Mouse (Mus musculus): Measurements from ENCODE around the gene Slc26a1.
"Not testable (repeated sequence)": the region's sequence is repeated elsewhere in the genome, so short reads cannot be mapped to it uniquely, and the experiment has no call there.

The Slc26a1 gene

GRCm38 (mm10) chr5:108655891-108656650 lies 19.3 kb downstream of the Slc26a1 start:
- DNase-seq: no peak

- no peak for DNase-seq
Measured at GRCm38 (mm10) chr5:108655381-108655780, 20.0 kb downstream of the Slc26a1 start.

- peak; percentile 72 to 73 for DNase-seq
Measured at GRCm38 (mm10) chr5:108654444-108654990, 20.9 kb downstream of the Slc26a1 start.

- DNase-seq: no peak
Measured at GRCm38 (mm10) chr5:108653341-108653740, 22.0 kb downstream of the Slc26a1 start.

- peak; percentile 82 to 86 for DNase-seq
Measured at GRCm38 (mm10) chr5:108651823-108652222, 23.5 kb downstream of the Slc26a1 start.

- DNase-seq: no peak
Measured at GRCm38 (mm10) chr5:108651136-108651720, 24.1 kb downstream of the Slc26a1 start.

- DNase-seq: no peak
Measured at GRCm38 (mm10) chr5:108650341-108650740, 25.0 kb downstream of the Slc26a1 start.

GRCm38 (mm10) chr5:108648937-108649576 lies 26.3 kb downstream of the Slc26a1 start:
- no peak for DNase-seq

- DNase-seq: no peak
Measured at GRCm38 (mm10) chr5:108647820-108648465, 27.4 kb downstream of the Slc26a1 start.

GRCm38 (mm10) chr5:108647311-108647710 lies 28.1 kb downstream of the Slc26a1 start:
- DNase-seq: no peak

- DNase-seq: peak; percentile 33 to 55
Measured at GRCm38 (mm10) chr5:108646343-108646660, 29.1 kb downstream of the Slc26a1 start.

GRCm38 (mm10) chr5:108645651-108646342 lies 29.6 kb downstream of the Slc26a1 start:
- no peak for DNase-seq

GRCm38 (mm10) chr5:108643674-108644073 lies 31.7 kb downstream of the Slc26a1 start:
- DNase-seq: no peak

GRCm38 (mm10) chr5:108636172-108636571 lies 39.2 kb downstream of the Slc26a1 start:
- DNase-seq: no peak

- not testable (repeated sequence) for DNase-seq
Measured at GRCm38 (mm10) chr5:108634088-108634487, 41.3 kb downstream of the Slc26a1 start.

GRCm38 (mm10) chr5:108633676-108634075 lies 41.7 kb downstream of the Slc26a1 start:
- DNase-seq: no peak

GRCm38 (mm10) chr5:108629634-108630483 lies 45.5 kb downstream of the Slc26a1 start, which contains the start of the genes Gak and Tmem175:
TSS of gene Gak (minus strand) at chr5:108629755.
TSS of gene Tmem175 (plus strand) at chr5:108629770.
- DNase-seq: peak; percentile 94 to 97

GRCm38 (mm10) chr5:108628891-108629633 lies 46.3 kb downstream of the Slc26a1 start:
- DNase-seq: peak in 1 of 2 experiments; percentile 26

GRCm38 (mm10) chr5:108626050-108626660 lies 49.2 kb downstream of the Slc26a1 start:
- no peak for DNase-seq

- DNase-seq: no peak
Measured at GRCm38 (mm10) chr5:108621870-108622269, 53.5 kb downstream of the Slc26a1 start.

Measured in kidney, postnatal 36 days (tissue).